Mouse (Mus musculus) midbrain, embryonic 11.5 days (tissue): ENCODE data around the gene Wdr54. TPM values are rescaled to one million over a fixed set of nuclear protein-coding genes. Genes with fewer than 3 reads are reported as not detected.

Source experiments
- ATAC-seq: fragments of 200-750 bp; cut with Nextera tagmentation; 2 replicates; pipeline ENCODE4 v1.8.0; 2017; ENCODE audit warnings: moderate TSS enrichment, moderate library complexity; ENCODE audit not compliant: low FRiP score
- DNase-seq: peaks from one replicate; pipeline ENCODE4 v3.0.0; 2015; ENCODE audit warnings: low spot score; ENCODE audit errors: missing footprints
- H3K27ac ChIP-seq: fragments of 300-500 bp; sonication (generic); 2 replicates; pipeline ENCODE4 v1.5.1; 2014; ENCODE audit warnings: low read depth, low read length
- H3K27me3 ChIP-seq: fragments of 300-500 bp; sonication (generic); 2 replicates; pipeline ENCODE4 v1.6.1; 2014; ENCODE audit warnings: mild to moderate bottlenecking, low read length, moderate library complexity, mixed read lengths; ENCODE audit not compliant: control insufficient read depth, insufficient read depth
- H3K36me3 ChIP-seq: fragments of 300-500 bp; sonication (generic); 2 replicates; pipeline ENCODE4 v1.6.1; 2014; ENCODE audit warnings: mild to moderate bottlenecking, low read length, moderate library complexity, mixed read lengths; ENCODE audit not compliant: control insufficient read depth, insufficient read depth
- H3K4me1 ChIP-seq: fragments of 300-500 bp; sonication (generic); 2 replicates; pipeline ENCODE4 v1.6.1; 2014; ENCODE audit warnings: low read length; ENCODE audit not compliant: control insufficient read depth, insufficient read depth
- H3K4me2 ChIP-seq: fragments of 300-500 bp; sonication (generic); 2 replicates; pipeline ENCODE4 v1.6.1; 2014; ENCODE audit warnings: mild to moderate bottlenecking, moderate library complexity
- H3K4me3 ChIP-seq: fragments of 300-500 bp; sonication (generic); 2 replicates; pipeline ENCODE4 v1.5.1; 2014; ENCODE audit warnings: low read depth, low read length
- H3K9ac ChIP-seq: fragments of 300-500 bp; sonication (generic); 2 replicates; pipeline ENCODE4 v1.6.1; 2014; ENCODE audit warnings: low read length
- H3K9me3 ChIP-seq: fragments of 300-500 bp; sonication (generic); 2 replicates; pipeline ENCODE4 v1.6.1; 2016; ENCODE audit warnings: low read length; ENCODE audit not compliant: control insufficient read depth
- WGBS: fragments of 180-500 bp; shearing (Covaris S2); extraction: QIAGEN DNeasy Blood & Tissue Kit; methylation state at CpG from one replicate; pipeline ENCODE4 v1.1.7; 2014; 5-methylcytosine and 5-hydroxymethylcytosine counted together
- polyA plus RNA-seq: library from polyadenylated mRNA; unstranded; fragments of >200 nt; fragmentation: Nextera tagmentation; extraction: Ambion mirVana; gene quantifications from 2 replicates; pipeline ENCODE4 v1.2.1, GENCODE M21; 2014

Gene Wdr54
- polyA plus RNA-seq, 1 experiment from 2014 or later, result 13.7 TPM

DNA sequence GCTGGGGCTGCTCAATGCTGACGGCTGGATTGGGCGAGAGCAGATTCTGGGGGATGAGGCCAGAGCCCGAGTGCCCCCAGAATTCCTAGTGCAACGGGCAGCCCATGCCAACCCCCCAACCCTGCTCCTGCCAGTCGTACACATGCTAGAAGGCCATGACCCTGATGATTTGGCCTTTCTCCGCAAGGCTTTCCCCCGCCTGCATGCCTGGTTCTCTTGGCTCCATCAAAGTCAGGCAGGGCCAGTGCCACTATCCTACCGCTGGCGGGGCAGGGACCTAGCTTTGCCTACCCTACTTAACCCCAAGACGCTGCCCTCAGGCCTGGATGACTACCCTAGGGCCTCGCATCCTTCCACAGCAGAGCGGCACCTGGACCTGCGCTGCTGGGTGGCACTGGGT is 38.6 kb downstream of the Wdr54 start:
- no peak overlapping the region for H3K9ac ChIP-seq
- 93% methylated on average over 13 of the region's 13 CpGs for WGBS
- no peak overlapping the region for H3K27ac ChIP-seq
- H3K4me2 ChIP-seq, result no peak overlapping the region
- H3K9me3 ChIP-seq, result no peaks in the 10 kb centered on the region
- H3K27me3 ChIP-seq, result no peaks in the 10 kb centered on the region
- no peaks in the 10 kb centered on the region; the same call in 1 of the 2 replicates for H3K36me3 ChIP-seq
- peaks cover 30% of the 10 kb centered on the region for H3K4me1 ChIP-seq
- no peak overlapping the region for H3K4me3 ChIP-seq
- DNase-seq, result no peak
- no peak for ATAC-seq

DNA sequence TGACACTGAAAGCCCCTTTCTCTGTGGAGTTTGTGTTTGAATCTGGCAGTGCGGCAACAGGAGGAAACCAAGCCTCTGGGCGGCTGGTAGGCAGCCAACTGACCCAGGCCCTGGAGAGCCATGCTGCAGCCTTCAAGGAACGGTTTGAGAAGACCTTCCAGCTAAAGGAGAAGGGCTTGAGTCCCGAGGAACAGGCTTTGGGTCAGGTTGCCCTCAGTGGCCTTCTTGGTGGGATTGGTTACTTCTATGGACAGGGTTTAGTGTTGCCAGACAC is 39.1 kb downstream of the Wdr54 start:
- Histone ChIP-seq H3K9me3 (no peaks in the 10 kb centered on the region), H3K4me2 (no peak overlapping the region), H3K4me1 (peaks cover 24% of the 10 kb centered on the region), H3K27ac (no peak overlapping the region), H3K9ac (no peak overlapping the region), H3K27me3 (no peaks in the 10 kb centered on the region), H3K4me3 (no peak overlapping the region), H3K36me3 (no peaks in the 10 kb centered on the region; the same call in 1 of the 2 replicates)
- WGBS, result 92% methylated on average over 4 of the region's 4 CpGs
- no peak for ATAC-seq
- no peak for DNase-seq

DNA sequence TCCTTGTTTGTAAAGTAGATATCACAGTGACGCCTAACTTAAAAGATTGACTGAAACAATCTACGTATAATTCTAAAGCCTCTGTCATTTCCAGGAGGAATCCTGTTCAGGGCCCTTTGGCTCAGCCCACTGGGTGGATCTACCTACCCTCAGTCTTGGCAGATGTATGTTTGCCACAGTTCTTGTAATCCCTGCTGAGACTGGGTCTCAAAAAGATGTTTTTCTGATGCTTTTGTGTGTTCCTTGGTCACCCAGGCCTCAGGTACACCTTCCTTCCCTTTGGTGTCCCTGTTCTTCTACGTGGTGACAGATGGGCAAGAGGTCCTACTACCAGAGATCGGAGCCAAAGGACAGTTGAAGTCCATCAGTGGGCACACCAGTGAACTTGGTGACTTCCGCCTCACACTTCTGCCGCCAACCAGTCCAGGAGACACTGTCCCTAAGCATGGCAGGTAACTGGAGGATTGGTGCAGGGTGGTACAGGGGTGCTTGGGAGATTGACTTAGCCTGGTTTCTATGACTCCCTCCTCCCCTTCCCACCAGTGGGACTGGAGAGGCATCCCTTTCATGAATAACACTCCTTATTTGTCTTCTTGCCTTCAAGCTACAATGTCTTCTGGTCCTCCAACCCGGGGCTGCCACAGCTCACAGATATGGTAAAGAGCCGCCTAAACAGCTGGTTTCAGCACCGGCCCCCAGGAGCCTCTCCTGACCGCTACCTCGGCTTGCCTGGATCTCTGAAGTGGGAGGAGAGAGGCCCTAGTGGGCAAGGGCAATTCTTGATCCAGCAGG is 39.6 kb downstream of the Wdr54 start:
- 81% methylated on average over 11 of the region's 11 CpGs for WGBS
- peaks cover 23% of the 10 kb centered on the region for H3K4me1 ChIP-seq
- H3K9ac ChIP-seq, result peak overlapping the region; percentile 86
- H3K4me2 ChIP-seq, result peak overlapping the region; percentile 77
- peak overlapping the region; percentile 77 for H3K4me3 ChIP-seq
- H3K27me3 ChIP-seq, result no peaks in the 10 kb centered on the region
- no peaks in the 10 kb centered on the region for H3K9me3 ChIP-seq
- no peak for ATAC-seq
- H3K27ac ChIP-seq, result no peak overlapping the region
- DNase-seq, result no peak
- no peaks in the 10 kb centered on the region; the same call in 1 of the 2 replicates for H3K36me3 ChIP-seq

DNA sequence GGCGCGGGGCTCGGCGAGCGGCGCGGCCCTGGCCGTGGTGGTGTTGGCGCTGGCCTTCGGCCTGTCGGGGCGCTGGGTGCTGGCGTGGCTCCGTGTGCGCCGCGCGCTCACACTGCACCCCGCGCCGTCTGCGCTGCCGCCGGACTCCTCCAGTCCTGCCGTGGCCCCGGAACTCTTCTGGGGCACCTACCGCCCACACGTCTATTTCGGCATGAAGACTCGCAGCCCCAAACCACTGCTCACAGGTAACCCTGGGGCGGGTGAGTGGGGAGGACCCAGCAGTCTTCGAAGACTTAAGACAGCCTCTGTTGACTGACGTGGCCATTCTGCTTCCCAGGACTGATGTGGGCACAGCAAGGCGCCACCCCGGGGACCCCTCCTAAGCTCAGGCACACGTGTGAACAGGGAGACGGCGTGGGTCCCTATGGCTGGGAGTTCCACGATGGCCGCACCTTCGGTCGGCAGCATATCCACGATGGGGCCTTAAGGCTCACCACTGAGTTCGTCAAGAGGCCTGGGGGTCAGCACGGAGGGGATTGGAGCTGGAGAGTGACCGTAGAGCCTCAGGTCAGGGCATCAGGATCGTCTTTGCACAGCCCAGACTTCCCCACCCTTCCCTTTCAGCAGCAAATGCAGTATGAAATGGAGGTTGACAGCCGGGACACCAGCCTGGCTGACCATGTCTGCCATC is 40.4 kb downstream of the Wdr54 start:
- peaks cover 23% of the 10 kb centered on the region for H3K4me1 ChIP-seq
- ATAC-seq, result no peak; the same call in 1 of the 2 replicates

DNA sequence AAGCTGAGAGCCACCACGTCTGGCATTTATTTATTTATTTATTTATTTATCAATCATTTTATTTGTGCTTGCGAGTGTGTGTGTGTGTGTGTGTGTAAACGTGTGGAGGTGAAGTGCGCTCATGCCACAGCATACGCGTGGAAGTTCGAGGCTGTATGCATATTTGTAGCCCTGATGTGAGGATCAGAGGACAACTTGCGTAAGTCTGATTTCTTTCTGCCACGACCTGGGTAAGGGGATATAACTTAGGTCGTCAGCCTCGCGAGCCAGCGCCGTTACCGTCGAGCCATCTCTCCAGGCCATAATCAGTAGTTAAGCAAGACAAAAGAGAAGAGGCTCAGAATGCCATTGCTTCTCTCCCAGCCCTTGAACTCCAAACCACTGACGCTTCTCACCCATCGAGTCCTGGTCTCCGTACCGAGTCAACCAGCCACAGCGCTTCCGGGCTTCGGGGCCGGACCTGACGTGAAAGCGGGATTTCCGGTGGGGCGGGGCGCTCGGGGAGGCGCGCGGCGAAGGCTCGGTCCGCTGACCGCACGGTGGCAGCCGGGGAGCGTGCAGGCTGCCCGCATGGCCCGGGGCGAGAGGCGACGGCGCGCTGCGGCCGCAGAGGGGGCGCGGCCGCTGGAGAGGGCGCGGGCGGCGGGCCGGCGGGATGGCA is 41.1 kb downstream of the Wdr54 start, which contains the start of gene Mogs:
Gene Mogs (plus strand): TSS at position 486 of the 661 bp plus-strand sequence.
- peak; percentile 91 for ATAC-seq
- Histone ChIP-seq H3K4me1 (peaks cover 20% of the 10 kb centered on the region), H3K27ac (peak within 1 kb of the TSS; percentile 63)

More for the DNA sequence above, 40.4 kb downstream of the Wdr54 start:
- peak overlapping the region; percentile 77 for H3K4me3 ChIP-seq
- H3K9ac ChIP-seq, result peak overlapping the region; percentile 86
- DNase-seq, result peak; percentile 91
- no peaks in the 10 kb centered on the region for H3K9me3 ChIP-seq
- 2% methylated on average over 45 of the region's 48 CpGs for WGBS
- no peaks in the 10 kb centered on the region for H3K27me3 ChIP-seq
- peak overlapping the region; percentile 77 for H3K4me2 ChIP-seq
- peak overlapping the region; percentile 63 for H3K27ac ChIP-seq
- no peaks in the 10 kb centered on the region; the same call in 1 of the 2 replicates for H3K36me3 ChIP-seq

DNA sequence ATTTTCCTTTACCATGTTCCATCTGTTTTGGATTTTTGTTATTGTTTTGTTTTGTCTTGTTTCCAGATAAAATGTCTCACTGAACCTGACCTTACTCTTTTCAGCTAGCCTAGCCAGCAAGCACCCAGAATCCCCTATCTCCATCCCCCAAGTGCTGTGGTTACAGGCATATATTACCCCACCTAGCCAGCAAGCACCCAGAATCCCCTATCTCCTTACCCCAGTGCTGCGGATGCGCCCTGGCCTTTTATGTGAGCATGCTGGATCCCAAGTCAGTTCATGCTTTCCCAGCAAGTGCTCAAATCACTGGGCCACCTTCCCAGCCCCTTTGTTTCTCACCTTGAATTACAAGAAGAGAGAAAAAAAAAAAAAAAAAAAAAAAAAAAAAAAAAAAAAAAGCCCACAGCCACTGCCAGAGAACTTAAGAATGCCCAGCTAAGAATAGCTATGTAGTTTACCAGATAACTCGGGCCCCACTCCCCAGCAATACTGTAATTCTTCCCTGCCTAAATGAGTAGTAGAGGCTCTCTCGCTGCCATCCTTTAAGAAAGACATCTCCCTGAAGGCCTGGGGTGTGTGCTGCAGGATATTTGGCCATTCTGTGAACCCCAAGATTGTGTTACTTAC is 44.6 kb downstream of the Wdr54 start:
- no peak overlapping the region for H3K4me2 ChIP-seq

More for the DNA sequence above, 41.1 kb downstream of the Wdr54 start, which contains the start of gene Mogs:
- H3K4me3 ChIP-seq, result peak within 1 kb of the TSS; percentile 77
- H3K36me3 ChIP-seq, result no peaks in the 10 kb centered on the region; the same call in 1 of the 2 replicates
- H3K27me3 ChIP-seq, result no peaks in the 10 kb centered on the region
- DNase-seq, result peak; percentile 98
- no peaks in the 10 kb centered on the region for H3K9me3 ChIP-seq
- WGBS, result under 1% methylated on average over 51 of the region's 58 CpGs
- H3K4me2 ChIP-seq, result peak within 1 kb of the TSS; percentile 77
- peak within 1 kb of the TSS; percentile 86 for H3K9ac ChIP-seq

DNA sequence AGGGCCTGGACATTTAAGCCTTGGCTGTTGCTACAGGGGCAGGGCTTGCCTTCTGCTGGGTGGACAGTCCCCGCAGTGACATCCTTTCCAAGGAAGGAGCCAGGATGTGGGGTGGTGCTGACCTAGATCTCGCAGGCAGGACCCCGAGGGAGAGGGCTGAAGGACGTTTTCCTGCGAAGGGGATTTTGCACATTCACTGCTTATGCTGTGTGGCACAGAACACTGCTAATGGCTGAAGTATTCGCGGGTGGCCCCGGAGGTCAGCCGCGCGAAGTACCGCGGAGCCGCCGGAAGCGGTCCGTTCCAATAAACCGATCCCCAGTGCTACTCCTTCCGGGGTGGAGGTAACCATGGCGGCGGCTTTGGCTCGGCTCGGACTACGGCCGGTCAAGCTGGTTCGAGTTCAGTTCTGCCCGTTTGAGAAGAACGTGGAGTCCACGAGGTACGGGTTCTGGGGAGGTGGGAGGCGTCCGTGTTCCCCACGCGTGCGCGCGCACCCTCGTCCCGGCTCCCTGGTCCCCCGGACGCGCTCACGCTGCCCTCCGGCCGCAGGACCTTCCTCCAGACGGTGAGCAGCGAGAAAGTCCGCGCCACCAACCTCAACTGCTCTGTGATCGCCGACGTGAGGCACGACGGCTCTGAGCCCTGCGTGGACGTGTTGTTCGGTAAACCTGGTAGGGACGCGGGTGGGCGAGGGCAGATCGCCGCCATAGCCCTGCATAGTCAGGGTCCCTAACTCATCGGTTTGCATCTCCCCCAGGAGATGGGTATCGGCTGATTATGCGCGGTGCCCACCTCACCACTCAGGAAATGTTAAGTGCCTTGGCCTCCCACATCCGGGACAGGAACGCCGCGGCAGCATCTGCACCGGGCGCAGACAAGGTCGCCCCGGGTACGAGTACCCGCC is 47.2 kb downstream of the Wdr54 start, which contains the start of gene Mrpl53:
Gene Mrpl53 (plus strand): TSS at position 279 of the 907 bp plus-strand sequence.
- DNase-seq (peak; percentile 98), ATAC-seq (peak; percentile 91)
- Histone ChIP-seq H3K4me1 (peaks cover 14% of the 10 kb centered on the region), H3K27me3 (no peaks in the 10 kb centered on the region), H3K36me3 (no peaks in the 10 kb centered on the region), H3K4me3 (peak within 1 kb of the TSS; percentile 94), H3K9ac (peak within 1 kb of the TSS; percentile 93), H3K4me2 (peak within 1 kb of the TSS; percentile 91), H3K9me3 (no peaks in the 10 kb centered on the region), H3K27ac (peak within 1 kb of the TSS; percentile 65)
- WGBS, result 1% methylated on average over 74 of the region's 76 CpGs

More for the DNA sequence above, 44.6 kb downstream of the Wdr54 start:
- Histone ChIP-seq H3K9ac (no peak overlapping the region), H3K4me1 (peaks cover 25% of the 10 kb centered on the region), H3K27me3 (no peaks in the 10 kb centered on the region), H3K9me3 (no peaks in the 10 kb centered on the region), H3K36me3 (no peaks in the 10 kb centered on the region), H3K4me3 (no peak overlapping the region), H3K27ac (no peak overlapping the region)
- 88% methylated on average over 4 of the region's 4 CpGs for WGBS
- DNase-seq (no peak), ATAC-seq (no peak)
